Mouse (Mus musculus) left cerebral cortex, postnatal 36 days (tissue): ENCODE measurements around the gene Lrrfip2. TPM values are rescaled to one million over a fixed set of nuclear protein-coding genes. Genes with fewer than 3 reads are reported as not detected.

ENCODE experiments used
- DNase-seq, 2 experiments: peaks; one replicate each; pipeline ENCODE4 v3.0.0; 2021 to 2022; ENCODE audit warnings: low spot score in 2 of 2, mixed read lengths in 1 of 2
- intact Hi-C: fragments of 180-260 bp; cut with DNase I; formaldehyde crosslinking; loops from one replicate; pipeline ENCODE4 v1.15.1; 2025
- total RNA-seq, 2 experiments: library from RNA; stranded (reverse); gene quantifications; 2 replicates each; pipeline ENCODE4 v1.2.3; 2021

The Lrrfip2 gene
- total RNA-seq, 2 experiments from 2014 or later: 37.1 to 47.9 TPM

DNA sequence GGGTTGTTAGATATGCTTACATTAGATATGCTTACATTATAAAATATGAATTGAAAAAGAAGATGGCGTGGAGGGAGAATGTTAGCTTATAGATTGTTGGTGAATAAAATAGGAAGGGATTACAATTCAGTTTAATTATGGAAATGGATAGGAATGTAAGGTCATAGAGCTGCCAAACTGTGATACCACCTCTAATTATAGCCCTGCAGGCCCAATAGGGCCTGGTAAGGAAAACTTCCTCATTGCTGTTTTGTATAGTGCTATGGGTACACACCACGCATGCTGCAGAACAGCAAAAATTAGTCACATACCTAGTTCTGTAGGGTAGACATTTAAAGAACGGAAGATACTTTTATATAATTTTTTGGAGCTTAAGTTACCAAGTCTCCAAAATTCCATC, 90.8 kb downstream of the Lrrfip2 start:
- no peak for DNase-seq
- intact Hi-C loops: loop anchor here (5.0 kb wide), 1 partner anchor 91 kb away; the partner anchor contains the start of gene Lrrfip2

DNA sequence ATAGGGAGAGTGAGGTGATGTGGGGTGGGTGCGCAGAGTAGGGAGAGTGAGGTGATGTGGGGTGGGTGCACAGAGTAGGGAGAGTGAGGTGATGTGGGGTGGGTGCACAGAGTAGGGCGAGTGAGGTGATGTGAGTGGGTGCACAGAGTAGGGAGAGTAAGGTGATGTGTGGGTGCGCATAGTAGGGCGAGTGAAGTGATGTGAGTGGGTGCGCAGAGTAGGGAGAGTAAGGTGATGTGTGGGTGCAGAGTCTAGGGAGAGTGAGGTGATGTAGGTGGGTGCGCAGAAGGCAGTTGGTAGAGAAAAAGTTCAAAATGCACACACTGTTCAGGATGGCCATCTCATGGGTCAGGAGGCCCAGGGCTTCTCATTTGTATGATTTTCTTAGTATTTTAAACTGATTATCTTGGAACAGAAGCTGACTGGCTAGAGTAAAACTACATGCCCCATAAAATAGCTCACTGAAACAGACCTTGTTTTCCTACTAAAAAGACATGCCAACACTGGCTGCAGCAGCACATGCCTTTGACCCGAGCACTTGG, 91.8 kb downstream of the Lrrfip2 start:
- intact Hi-C loops: loop anchor here (5.0 kb wide), 1 partner anchor 92 kb away; the partner anchor contains the start of gene Lrrfip2
- no peak for DNase-seq

DNA sequence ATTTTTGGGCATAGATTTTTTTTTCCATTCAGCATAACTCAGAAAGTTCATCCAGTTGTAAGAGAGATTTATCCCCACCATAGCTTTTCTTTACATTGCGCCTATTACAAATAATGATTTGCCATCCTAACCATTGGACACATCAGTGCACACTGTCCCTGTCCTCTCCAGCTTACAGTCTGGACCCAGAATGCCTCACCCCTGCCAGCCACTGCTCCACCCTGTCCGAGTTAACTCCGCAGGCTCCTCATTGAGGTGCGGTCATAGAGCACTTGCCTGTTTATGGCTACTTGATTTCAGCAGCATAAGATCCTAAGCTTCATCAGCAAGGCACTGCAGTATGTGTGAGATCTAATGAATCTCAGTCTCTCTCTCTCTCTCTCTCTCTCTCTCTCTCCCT, 93.0 kb downstream of the Lrrfip2 start:
- intact Hi-C loops: no loop called here
- DNase-seq: no peak

DNA sequence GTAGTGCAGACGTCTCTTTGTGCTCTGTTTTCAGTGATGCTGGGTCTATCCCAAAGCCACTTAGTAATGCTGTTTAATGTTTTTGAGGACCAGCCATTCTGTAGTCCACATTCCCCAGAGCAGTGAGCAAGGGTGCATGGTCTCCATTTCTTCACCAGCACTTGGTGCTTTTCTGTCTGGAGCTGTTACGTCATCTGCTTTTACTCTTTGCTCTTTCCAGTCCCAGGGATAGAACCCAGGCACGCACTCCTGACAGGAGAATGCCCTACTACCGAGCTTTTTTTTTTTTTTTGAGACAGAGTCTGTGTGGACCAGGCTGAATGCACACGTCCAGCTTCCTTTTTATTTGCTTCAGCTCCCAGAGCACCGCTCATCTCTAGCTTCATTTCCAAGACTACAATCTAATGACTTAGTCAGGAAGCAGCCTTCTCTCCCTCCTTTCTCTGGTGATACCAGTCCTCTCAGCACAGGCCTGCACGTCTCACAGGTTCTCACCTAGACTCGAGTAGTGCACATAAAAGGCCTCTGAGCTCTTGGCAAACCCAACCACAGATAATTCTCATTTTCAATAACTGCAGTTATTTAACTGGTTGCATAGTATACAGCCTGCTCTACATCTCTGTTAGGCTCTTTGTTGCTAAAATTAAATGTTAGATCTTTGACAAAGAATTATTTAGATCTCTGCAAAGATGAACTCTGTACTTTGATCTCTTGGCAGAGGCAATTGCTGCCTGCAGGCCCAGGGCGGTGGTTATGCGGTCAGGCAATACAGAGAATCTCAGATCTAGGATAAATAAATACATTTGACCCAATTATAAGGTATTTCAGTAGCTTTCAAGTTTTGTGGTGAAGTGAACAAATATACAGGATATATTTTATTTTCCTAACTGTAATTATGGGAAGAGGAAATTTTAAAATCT, 94.0 kb downstream of the Lrrfip2 start:
- intact Hi-C loops: no loop called here
- no peak for DNase-seq

DNA sequence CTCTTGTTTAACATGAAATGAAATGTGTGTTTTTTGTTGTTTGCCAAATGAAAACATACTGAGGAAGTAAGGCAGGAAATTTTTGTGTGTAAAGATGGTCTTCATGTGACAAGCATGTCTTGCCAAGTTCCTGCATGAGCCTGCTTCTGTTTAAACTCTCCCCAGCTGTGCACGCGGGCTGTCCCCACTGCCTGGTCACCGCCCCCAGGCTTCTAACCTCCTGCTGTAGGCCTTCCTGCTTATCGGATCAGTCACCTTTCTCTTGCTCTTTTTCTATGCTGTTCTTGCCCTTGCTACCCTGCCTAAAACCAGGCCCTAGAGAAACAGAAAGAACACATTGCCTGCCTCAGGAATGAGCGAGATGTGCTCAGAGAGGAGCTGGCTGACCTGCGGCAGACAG, 96.1 kb downstream of the Lrrfip2 start:
- intact Hi-C loops: no loop called here
- DNase-seq: no peak

DNA sequence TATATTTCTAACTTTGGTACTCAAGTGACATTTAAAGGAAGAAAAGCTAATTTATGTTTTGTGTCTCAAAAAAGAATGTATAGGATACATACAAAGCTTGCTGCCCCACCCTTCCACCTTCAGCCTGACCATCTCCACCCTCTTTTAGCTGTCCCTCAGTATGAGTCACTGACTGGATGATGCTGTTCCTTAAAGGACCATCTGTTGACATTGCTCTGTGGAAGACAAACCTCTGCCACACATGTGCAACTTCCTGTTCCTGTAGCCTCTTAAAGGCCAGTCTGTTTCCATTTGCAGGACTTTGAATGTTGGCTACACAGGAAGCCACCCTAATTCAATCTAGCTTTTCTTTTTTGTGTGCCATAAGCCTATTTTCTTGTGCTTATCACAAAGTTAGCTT, 99.0 kb downstream of the Lrrfip2 start:
- intact Hi-C loops: no loop called here
- DNase-seq: no peak

DNA sequence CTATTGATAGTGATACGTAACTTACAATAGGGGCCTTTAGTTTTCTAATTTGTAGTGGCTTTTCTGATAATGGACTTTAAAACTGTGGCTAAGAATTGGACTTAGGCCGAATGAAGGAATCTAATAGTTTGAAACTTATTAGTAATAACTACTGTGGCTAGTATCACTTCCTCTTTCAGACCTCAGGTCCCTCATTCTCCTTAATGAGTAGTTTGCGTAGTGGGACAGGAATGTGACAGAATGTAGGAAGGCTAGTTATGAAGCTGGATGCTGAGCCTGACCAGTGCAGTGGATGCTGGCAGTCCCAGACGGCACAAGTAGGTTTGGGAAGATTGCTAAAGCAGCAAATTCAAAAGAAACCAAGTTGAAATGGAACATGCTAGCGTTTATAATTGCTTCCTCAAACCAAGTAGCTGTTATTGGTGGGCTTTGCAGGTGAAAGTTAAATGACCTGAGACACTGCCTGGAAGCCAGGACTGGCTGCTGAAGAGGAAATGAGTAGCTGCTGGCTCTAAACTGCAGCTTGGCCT, 103.2 kb downstream of the Lrrfip2 start:
- intact Hi-C loops: no loop called here
- no peak for DNase-seq

DNA sequence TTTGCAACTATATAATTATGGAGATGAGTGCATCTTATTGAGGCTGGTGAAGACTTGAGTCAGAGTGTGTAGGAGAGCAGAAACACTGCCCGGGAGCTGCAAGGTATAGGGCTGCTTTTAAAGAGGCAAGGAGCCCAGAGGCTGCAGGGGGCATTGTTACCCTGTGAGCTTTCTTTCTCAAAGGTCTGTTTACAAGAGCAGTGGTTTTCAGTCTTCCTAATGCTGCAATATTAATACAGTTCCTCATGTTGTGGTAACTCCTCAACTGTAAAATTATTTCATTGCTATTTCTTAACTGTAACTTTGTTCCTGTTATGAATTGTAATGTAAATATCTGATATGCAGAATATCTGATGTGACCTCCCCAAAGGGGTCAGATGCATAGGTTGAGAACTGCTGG, 104.2 kb downstream of the Lrrfip2 start:
- DNase-seq: no peak
- intact Hi-C loops: no loop called here

DNA sequence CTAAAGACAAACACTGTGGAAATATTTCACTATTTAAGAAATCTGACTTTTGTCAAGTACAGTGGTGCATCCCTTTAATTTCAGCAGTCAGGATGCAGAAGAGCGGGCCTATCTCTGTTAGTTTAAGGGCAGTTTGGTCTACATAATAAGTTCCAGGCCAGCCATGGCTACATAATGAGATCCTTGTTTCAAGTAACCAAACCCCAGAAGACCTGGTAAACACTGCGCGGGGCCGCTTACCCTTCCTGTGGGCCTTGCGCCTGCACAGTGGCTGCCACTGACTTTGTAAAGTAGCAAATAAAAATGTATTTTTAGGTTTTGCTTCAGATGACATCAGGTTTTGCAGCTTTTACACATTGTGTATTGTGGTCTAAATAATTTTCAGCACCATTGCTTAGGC, 106.0 kb downstream of the Lrrfip2 start:
- intact Hi-C loops: no loop called here

DNA sequence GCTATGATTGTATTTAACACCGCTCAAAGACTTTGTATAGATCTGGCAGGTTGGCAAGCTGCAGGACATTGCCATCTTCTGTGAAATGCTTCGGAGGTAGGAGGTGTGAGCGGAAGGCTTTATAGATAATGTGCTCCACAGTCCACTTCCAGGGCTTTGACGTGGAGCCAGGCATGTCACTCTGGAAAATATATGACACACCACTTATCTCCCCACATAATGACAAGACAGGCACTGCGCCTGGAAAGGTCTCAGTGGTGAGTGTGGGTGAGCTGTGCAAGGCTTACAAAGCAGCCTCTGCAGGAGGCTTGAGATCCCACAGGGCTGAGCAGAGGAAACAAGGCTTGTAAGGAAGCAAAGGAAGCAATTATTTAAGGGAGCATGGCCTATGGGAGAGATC, 111.1 kb downstream of the Lrrfip2 start:
- intact Hi-C loops: no loop called here
- DNase-seq: no peak

More for the DNA sequence above, 106.0 kb downstream of the Lrrfip2 start:
- DNase-seq: no peak

DNA sequence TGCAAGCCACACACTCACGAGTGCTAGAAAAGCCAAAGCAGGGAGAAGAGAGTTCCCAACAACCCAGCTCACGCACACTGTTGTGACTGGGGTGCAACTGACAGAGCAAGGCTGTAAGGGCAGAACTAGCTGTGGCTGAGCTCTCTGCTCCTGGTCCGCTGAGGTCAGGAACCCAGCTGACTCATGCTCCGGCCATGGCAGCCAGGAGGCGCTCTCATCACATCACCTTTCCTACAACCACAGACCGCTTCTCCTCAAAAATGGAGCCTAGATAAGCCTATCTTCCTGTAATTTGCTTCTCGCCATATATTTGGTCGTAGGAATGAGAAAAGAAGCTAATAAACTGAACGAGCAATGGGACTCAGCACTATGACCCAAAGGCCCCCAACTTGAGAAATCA, 117.3 kb downstream of the Lrrfip2 start:
- DNase-seq: no peak
- intact Hi-C loops: no loop called here

DNA sequence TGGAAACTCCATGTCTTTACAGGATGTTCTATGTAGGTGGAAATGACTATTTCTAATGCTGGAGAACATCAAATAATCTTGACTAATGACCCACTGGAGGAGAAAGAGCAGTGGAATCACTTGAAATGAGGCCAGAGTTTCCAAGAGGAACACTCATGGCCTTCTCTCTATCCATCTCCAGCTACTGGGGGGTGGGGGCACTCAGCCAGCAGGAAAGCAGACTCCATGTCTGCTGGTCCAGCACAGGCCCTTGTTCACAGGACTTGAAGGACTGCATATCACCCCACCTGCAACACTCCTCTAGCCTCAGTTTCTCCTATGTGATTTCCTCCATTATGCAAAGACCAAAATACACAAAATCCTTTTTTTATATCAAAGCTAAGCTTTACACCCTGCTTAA, 120.3 kb downstream of the Lrrfip2 start:
- no peak for DNase-seq
- intact Hi-C loops: no loop called here

DNA sequence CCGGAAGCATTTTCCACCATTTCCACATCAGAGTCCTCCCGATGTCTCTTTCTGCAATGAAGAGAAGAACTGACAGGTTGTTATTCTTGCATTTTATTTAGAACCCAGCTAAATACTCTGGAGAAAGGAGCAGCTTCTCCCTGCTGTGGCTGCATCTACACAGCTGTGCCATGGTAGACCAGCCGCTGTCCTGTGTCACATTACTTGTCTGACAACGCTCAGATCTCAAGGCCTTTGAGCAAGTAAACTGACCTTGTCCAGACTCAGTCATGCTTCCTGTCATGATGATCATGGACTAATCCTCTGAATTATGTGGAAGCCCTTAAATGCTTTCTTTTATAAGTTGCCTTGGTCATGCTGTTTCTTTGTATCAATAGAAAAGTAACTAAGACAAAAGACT, 122.4 kb downstream of the Lrrfip2 start:
- DNase-seq: no peak
- intact Hi-C loops: no loop called here

DNA sequence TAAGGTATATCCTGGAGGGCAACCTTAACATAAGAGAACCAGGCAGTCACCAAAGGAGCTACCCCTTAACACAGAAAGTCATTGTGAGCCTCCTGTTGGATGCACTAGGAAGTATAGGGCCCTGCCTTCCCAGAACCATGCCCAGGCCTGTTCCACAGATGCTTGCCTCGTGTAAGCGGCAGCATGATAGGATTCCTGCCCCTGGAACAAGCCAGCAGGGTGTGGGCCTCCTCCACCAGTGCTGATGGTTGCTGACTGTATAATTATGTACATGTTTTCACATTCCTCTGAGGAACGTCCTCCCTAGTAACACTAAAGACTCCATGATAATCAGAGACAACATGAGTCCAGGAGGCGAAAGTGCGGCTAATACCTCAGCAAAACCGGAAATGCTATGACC, 126.0 kb downstream of the Lrrfip2 start:
- no peak for DNase-seq
- intact Hi-C loops: no loop called here

DNA sequence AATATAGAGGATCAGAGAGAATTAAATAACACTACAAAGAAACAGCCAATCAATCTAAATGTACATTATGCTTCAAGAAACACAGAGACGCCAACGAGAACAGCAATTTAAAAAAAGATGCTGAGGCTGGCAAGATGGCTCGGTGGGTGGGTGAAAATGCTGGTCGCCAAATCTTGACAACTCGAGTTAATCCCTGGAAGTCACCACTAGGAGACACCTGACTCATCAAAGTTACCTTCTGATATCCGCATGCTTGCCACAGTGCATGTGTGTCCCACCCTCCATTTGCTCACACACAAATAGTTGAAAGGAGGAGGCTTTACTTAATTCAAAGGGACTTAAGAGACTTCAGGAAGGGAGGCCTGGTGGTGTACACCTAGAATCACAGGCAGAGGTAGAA, 128.2 kb downstream of the Lrrfip2 start:
- no peak for DNase-seq
- intact Hi-C loops: loop anchor here (5.0 kb wide), 1 partner anchor 153 kb away; no protein-coding TSS in a partner anchor

DNA sequence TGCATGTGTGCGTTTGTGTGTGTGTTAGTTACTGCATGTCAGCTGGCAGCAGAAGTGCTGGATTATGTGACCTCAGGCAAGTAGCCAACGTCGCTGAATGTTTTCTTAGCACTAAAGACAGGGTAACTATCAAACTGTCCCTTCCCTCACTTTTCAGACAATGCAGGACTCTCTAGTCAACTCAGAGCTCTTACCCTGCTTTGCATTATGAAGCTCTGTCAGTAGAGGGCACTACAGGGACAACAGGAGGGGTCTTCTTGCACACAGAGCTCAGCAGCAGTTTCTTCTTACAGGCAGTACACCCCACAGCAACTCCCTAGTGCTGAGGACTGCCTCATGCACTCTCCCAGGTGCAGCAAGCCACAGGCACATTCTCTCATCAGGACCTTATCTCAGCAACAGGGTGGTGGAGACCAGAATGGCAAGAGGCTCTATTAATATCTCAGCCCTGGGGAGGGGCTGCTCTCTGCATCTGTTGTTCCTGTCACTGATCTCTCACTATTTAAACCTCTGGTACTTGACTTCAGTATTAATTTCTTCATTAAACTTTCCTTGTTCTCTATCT, 130.4 kb downstream of the Lrrfip2 start:
- DNase-seq: no peak
- intact Hi-C loops: loop anchor here (5.0 kb wide), 1 partner anchor 155 kb away; no protein-coding TSS in a partner anchor

DNA sequence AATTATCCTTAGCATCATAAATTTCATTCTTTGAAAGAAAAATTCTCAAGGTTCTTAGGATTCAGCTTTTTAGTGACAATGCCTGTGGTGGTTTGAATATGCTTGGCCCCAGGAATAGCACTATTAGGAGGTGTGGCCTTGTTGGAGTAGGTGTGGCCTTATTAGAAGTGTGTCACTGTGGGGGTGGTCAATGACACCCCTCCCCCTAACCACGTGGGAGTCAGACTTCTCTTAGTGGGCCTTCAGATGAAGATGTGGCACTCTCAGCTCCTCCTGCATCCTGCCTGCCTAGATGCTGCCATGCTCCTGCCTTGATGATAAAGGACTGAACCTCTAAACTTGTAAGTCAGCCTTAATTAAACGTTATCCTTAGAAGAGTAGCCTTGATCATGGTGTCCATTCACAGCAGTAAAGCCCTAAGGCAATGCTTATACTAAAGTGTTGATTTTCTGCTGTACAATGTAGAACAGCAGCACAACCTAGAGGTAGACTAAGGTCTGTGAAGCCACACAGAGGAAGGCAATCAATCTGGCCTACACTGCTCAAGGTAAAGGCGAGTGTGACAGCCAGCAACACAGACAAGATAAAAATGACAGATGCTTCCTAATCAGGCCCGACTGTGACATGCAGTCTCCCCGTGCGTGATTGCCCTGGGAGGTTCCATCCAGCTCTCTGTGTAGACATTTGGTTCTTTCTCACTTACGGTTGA, 134.9 kb downstream of the Lrrfip2 start:
- DNase-seq: no peak
- intact Hi-C loops: no loop called here

DNA sequence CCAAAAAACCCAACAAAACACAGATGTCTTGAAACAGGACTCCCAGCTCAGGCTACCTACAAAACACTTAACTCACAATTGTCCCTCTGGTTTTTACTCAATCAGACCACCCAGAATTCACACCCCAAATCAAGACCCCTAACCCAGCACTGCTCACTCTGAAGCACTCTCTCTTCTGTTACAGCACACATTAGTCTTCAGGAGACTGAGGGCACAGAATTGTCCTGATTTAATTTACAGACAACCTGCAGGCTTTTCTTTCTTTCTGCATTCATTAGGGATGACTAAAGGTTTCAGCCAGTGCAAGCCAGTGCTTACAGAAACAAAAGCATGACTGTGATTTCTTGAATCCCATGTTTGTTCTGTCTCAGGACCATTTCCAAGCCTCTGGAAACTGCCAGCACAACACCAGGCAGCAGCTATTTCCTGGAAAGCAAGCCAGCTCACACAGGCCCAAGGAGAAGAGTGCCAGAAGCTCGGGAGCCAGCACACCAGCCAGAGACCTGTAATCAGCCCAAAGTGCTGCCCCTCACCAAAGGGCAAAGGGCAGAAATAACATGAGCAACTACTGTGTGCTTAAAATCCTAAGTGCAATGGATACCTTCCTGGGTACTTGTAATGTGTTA, 143.1 kb downstream of the Lrrfip2 start:
- intact Hi-C loops: no loop called here

DNA sequence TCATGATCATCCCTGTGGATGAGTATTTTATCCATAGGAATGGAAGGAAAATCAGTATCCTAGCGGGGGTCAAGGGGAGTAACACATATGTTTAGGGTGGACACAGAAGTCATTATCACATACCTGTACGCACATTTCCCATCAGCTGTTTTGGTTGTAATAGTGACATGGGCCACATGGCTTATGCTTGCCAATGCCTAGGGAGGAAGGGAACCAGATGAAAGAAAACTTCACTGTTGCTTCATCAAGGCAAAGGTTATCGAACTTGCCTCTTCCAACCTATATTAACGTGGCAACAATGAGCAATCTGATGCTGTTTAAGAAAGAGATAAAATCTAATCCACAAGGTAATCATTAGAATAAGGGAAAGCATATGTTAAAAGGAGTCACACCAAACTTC, 144.0 kb downstream of the Lrrfip2 start:
- no peak for DNase-seq
- intact Hi-C loops: no loop called here

More for the DNA sequence above, 143.1 kb downstream of the Lrrfip2 start:
- no peak for DNase-seq
